Mouse (Mus musculus) ES-CJ7 (cell line): ENCODE measurements around the gene Exosc7.

Experiments used
- DNase-seq: peaks from one replicate; pipeline ENCODE4 v3.0.0; 2011; ENCODE audit warnings: low read depth, low spot score

The Exosc7 gene

GRCm38 (mm10) chr9:123138891-123139474, 26.0 kb downstream of the Exosc7 start:
- no peak for DNase-seq

- no peak for DNase-seq
Measured at GRCm38 (mm10) chr9:123139887-123140614, 27.0 kb downstream of the Exosc7 start.

GRCm38 (mm10) chr9:123148430-123148829, 35.4 kb downstream of the Exosc7 start:
- DNase-seq, result no peak

GRCm38 (mm10) chr9:123150241-123151020, 37.4 kb downstream of the Exosc7 start, which contains the start of gene Clec3b:
Gene Clec3b (plus strand): TSS chr9:123150946.
- DNase-seq, result no peak

GRCm38 (mm10) chr9:123151561-123151960, 38.5 kb downstream of the Exosc7 start:
- no peak for DNase-seq

GRCm38 (mm10) chr9:123152026-123152425, 39.0 kb downstream of the Exosc7 start:
- no peak for DNase-seq

- no peak for DNase-seq
Measured at GRCm38 (mm10) chr9:123153121-123153520, 40.1 kb downstream of the Exosc7 start.

GRCm38 (mm10) chr9:123156910-123157361, 43.9 kb downstream of the Exosc7 start:
- peak; percentile 30 for DNase-seq

- no peak for DNase-seq
Measured at GRCm38 (mm10) chr9:123157699-123158098, 44.7 kb downstream of the Exosc7 start.

GRCm38 (mm10) chr9:123158125-123158836, 45.3 kb downstream of the Exosc7 start:
- peak; percentile 64 for DNase-seq

GRCm38 (mm10) chr9:123159330-123159729, 46.3 kb downstream of the Exosc7 start:
- peak; percentile 73 for DNase-seq

- DNase-seq, result no peak
Measured at GRCm38 (mm10) chr9:123161792-123162191, 48.8 kb downstream of the Exosc7 start.

GRCm38 (mm10) chr9:123162985-123163694, 50.1 kb downstream of the Exosc7 start:
- peak; percentile 11 for DNase-seq

- no peak for DNase-seq
Measured at GRCm38 (mm10) chr9:123165781-123166443, 52.9 kb downstream of the Exosc7 start.

- no peak for DNase-seq
Measured at GRCm38 (mm10) chr9:123173760-123174159, 60.7 kb downstream of the Exosc7 start.

- DNase-seq, result no peak
Measured at GRCm38 (mm10) chr9:123174356-123174755, 61.3 kb downstream of the Exosc7 start.

- DNase-seq, result no peak
Measured at GRCm38 (mm10) chr9:123177380-123178048, 64.5 kb downstream of the Exosc7 start.

- DNase-seq, result no peak
Measured at GRCm38 (mm10) chr9:123180003-123180402, 67.0 kb downstream of the Exosc7 start.

- no peak for DNase-seq
Measured at GRCm38 (mm10) chr9:123183226-123183625, 70.2 kb downstream of the Exosc7 start.

GRCm38 (mm10) chr9:123185546-123185945, 72.5 kb downstream of the Exosc7 start:
- no peak for DNase-seq
